Mouse (Mus musculus): ENCODE results near the gene Hoxa9.

- TF ChIP-seq POLR2A (IDR thresholded peaks at IDR 0.05; ENCODE audit: borderline replicate concordance, extremely low read depth, low read depth, low read length), result no peak
- no peak for TF ChIP-seq CTCF (IDR thresholded peaks at IDR 0.05; ENCODE audit: insufficient read depth, low read length)
Measured at GRCm38 (mm10) chr6:52183311-52184080, 47.4 kb downstream of the Hoxa9 start.

All from lung, adult 2 months (tissue).